Comparison of ENCODE assay signal across 1 mouse cellular context in the genomic region with DNA sequence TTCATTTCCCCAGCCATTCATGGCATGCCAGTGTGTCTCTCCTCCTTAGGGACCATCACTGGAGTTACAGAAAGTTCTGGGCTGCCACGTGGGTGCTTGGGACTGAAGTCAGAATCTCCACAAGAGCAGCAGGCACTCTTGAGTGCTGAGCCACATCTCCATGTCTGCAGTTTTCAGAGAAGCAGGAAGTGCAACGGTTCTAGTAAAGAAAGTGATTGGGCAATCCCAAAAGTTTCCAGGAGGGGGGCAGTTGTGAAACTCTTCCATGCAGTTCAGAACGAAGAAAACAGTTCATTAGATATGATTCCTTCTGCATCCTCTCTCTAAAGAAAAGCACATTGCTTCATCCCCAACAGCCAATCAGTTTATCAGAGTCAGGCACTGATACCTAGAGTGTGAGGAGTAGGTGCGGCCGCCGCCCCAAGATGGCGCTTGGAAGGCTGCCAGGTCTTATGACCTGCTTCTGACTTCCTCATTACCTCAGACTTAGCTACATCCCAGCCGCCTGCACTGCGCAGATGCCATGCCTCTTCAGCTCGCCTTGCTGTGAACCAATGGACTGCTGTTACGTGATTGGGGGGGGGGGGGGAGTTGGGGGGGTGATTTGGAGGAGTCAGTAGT.
TF ChIP-seq lines count a peak whose summit lies in the region.

No protein-coding gene starts in this region.

TF ChIP-seq in MEL, 35 proteins besides CTCF, POLR2A, EP300 and RAD21 (continued from another document):
- TF ChIP-seq SMC3 (IDR thresholded peaks at IDR 0.05; ENCODE audit: low read depth, low read length), result no peak
- no peak for TF ChIP-seq KAT2A (conservative IDR thresholded peaks at IDR 0.05; ENCODE audit: low read depth, low read length)
- no peak for TF ChIP-seq ETS1 (IDR thresholded peaks at IDR 0.05; ENCODE audit: low read depth, low read length)
- TF ChIP-seq GATA1 (IDR thresholded peaks at IDR 0.05; ENCODE audit: low read depth, low read length), result 0 out of 2 replicates have a peak, but pooled peaks have one; percentile 28
- no peak for TF ChIP-seq CHD1 (IDR thresholded peaks at IDR 0.05; ENCODE audit: low read depth, low read length)
- TF ChIP-seq MAZ (IDR thresholded peaks at IDR 0.05; ENCODE audit: low read depth, low read length), result 0 out of 2 replicates have a peak, but pooled peaks have one; percentile 39
- peak; percentile 74 for TF ChIP-seq RCOR1 (IDR thresholded peaks at IDR 0.05; ENCODE audit: low read depth, low read length)
TF ChIP-seq in MEL: peak in this region for 8.
